Mouse (Mus musculus) natural killer cell, adult 2 months (primary cell): ENCODE results near the gene Ttc30a1.
"Not testable (repeated sequence)": the region's sequence is repeated elsewhere in the genome, so short reads cannot be mapped to it uniquely, and the experiment has no call there.

Source experiments
- DNase-seq, 2 experiments: peaks; one replicate each; pipeline ENCODE4 v3.0.0; 2022; ENCODE audit warnings: low spot score in 2 of 2

Ttc30a1 gene

DNA sequence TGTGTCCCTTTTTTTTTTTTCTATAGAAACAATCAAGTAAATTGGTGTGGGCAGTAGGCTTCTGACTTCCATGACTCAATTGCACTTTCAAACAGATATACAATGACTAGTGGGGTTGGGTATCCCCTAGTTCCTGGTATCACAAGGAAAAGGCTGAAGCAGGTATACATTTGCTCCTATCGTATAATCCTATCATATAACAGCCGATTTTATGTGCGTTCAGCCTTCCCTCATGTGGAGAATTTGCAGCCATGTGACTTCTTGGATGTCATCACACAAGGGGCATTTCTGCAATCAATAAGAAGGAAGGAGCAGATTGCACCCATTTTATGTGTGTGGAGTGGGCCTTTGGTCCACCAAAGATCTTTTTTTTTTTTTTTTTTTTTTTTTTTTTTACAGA lies 1.3 kb upstream of the Ttc30a1 start:
- no peak for DNase-seq

DNA sequence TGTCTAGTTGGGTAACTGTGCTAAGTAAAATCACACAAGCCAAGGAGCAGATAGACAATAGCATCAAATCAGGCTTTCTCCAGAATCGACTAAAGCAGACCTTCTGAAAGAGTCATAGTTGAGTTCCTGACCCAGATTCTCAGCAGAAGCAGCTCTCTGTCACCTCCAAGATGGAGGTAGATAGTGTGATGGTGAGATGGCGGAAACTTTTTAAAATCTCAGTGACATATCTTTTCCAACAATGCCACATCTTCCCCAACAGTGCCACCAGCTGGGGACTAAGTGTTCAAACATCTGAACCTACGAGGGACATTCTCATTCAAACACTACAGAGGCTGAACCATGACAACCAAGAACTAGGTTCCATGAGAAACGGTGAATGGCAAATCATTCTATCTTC lies 859 bp upstream of the Ttc30a1 start:
- DNase-seq: no peak

DNA sequence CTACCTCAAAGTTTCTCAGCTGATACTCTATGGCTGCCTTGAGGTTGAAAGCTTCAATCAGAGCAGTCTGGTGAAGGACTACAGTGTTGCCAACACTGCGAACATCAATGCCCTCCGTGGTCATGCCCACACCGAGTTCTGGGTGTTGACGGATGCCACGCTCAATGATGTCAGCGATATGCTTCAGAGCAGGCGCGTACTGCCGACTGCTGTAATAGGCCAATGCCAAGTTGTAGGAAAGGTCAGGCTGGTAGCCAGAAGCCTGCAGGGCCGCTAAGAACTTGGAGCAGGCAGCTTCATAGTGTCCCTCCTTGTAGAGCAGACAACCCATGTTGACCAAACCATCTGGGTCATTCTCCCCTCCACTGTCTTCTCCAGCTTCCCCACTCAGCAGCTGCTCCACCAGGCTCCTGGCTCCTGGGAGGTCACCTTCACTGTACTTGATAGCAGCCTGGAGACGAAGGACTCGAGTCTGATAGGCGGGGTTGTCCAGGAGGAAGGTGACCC lies 781 bp downstream of the Ttc30a1 start:
- DNase-seq: not testable (repeated sequence)

DNA sequence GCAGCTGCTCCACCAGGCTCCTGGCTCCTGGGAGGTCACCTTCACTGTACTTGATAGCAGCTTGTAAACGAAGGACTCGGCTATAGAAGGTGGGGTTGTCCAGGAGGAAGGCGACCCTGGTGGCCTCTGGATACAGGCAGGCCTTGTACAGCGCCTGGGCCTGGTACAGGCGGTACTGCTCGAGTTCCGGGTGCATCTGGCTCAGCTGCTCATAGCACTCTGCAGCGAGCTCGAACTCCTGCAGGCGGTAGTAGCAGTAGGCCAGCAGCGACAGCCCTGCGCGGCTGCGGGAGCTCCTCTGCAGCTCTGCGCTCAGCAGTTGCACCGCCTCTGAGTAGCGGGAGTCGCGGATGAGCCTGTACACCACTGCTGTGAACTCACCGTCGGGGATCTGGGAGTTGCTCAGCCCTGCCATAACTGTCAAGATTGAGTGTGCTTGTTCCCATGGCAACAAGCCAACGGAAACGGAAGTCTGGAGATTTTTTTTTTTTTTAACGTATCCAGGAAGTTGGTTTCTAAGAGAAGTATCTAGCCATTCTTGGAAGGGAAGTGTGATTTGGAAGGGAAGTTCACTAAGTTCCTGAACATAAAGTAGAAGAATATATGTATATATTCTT lies 3.9 kb downstream of the Ttc30a1 start, which contains the start of gene Ttc30a2:
TSS of gene Ttc30a2 (minus strand) at position 419 of the 617 bp plus-strand sequence.
- DNase-seq: peak; percentile 28 to 29

DNA sequence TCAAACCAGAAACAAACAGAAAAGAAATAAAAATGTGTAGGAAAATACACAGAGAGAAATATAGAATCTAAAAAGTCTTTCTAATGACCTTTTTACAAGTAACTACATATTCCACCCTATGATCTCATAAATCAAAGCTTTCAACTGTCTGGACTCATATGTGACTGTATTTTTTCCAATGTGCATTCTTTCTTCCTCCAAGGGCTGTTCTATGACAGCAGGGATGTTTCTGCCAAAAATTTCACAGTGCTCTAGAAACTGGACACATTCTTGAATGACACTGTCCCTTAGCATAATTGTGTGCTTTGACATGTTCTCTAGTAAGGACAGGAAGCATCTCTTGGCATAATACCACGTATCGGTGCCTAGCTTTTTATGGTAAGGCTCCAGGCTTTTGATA lies 5.7 kb downstream of the Ttc30a1 start:
- not testable (repeated sequence) for DNase-seq

DNA sequence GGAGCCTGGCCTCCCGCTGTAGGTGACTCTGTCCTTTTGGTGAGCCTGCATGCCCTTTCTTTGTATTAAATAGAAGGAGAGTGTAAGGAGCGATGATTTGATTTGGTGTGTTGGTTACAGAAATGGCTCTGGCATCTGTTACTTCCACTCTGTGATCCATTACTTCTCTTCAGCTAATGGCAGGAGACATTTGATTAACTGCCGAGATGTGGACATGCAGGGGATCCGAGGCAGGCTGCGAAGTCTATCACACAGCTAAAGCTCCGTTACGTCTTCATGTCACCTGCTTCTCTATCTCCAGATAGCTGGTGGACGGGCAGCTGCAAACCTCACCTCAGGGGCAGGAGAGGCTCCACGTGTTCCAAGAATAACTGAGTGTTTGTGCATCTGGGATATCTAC lies 7.6 kb downstream of the Ttc30a1 start:
- DNase-seq: no peak

DNA sequence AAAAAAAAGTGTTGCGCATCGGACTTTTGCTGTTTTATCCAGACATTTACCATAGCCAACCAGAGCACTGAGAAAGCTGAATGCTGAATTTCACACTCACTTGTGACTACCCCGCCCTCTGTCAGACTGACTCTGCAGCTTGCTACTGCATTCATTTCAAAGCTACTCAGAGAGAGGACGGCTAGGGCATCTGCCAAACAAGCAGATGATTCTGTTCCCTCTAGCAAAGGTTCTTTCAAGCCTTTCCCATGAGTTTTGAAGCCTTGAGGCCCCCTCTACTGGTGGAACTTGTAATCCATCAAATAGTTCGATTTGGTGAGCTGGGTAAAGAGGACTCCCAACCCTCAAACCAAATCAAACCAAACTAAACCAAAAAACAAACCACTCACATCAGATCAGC lies 16.8 kb downstream of the Ttc30a1 start:
- peak; percentile 28 to 42 for DNase-seq

DNA sequence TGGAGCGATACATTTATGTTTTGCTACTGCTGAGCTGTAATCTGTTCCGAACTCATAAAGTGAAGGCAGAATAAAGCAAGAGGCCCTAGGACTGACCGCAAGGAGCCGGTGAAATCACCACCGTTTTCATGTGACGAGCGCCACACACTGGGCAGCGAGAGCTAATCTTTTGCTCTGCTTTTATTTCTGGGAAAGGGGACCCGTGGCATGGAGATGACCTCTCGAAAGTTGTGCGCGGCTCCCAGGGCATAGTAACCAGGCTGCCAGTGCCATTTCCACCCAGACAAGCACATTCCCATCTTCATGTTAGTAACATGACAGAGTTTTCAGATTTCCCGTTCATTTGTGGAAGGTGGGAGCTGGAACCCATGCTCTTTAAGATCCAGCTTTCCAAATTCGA lies 17.3 kb downstream of the Ttc30a1 start:
- DNase-seq: peak; percentile 20 to 22

DNA sequence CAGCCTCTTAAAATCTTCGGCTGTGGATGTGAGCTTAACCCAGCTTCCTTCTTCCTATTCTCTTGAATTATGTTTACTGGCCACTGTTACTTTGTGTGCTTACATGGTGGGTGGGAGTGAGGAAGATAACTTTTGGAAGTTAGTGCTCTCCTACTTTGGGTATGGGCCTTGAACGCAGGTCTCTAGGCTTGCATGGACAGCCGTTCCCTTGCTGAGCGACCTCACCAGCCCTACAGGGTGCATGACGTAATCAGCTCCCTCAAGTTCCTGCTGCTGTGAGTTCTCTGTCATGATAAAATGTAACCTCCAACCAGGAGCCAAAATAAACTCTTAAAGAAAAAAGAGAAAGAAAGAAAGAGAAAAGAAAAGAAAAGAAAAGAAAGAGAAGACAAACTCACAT lies 17.7 kb downstream of the Ttc30a1 start:
- no peak for DNase-seq

DNA sequence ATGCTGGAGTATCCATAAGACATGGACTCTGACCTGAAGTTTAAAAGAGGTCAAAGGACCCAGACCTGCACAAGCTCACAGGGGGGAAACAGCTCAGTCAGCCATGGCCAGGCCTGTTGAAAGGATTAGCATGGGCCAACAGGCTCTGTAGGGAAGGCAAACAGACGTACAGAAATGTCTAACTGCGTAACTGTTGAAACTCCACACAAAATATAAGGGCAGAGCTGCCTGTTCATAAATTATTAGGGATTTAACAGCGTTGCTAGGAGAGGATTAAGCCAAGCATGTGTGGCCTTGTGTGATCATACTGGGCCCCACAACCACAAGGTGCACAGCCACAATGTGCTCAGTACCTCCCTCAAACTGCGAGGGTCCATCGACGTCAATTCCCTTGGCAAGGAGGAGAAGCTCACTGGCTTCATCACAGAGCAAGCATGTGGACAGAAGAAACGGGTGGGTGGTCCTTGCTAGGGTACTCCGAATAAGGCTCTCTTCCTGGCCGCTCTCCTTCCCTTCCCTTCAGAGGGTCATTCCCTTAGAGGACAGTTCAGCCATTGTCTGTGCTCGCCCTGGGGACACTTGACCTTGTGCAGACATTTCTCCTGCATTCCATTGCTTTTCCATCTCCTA lies 18.4 kb downstream of the Ttc30a1 start:
- no peak for DNase-seq

DNA sequence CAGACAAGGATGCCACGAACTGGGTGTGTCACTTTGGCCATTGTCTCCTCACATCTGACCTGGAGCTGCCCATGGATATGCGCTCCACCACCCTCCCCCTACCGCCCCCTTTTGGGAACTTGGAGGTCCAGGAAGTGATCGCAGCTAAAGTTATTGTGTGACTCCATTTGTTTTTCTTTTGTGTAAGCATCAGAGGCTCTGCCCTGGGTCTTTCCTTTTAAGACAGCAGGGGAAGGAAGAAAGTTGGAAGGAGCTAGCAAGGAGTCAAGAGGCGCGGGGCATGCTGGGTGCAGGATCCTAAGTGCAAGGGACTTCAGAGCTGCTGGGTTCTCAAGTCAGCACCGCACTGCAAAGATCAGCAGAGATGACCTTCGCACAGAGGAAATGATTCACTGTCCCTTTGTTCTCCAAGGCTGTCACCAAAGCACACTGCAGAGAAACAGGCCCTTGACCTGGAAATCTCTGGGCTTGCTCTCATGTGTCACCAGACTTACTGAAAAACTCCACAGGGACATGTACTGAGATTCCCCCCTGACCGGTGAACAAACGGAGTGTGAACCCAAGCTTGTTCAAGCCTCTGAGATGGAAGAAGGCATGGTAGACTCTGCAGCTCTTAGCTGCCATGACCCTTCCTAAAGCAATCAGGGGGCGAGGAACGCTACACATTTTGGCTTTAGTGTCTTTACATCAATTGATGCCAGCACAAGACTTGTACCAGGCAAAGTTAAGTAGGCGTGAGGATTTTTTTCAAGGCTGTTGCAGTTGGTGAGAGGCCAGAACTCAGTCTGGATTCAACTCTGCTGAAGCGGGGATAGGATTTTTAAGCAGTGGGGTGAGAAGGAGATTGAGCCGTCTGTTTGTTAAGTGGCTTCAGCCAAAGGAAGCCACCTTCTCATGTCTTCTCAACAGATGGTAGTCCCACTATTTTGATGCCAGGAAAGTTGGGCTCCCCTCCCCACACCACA lies 21.1 kb downstream of the Ttc30a1 start:
- no peak for DNase-seq

DNA sequence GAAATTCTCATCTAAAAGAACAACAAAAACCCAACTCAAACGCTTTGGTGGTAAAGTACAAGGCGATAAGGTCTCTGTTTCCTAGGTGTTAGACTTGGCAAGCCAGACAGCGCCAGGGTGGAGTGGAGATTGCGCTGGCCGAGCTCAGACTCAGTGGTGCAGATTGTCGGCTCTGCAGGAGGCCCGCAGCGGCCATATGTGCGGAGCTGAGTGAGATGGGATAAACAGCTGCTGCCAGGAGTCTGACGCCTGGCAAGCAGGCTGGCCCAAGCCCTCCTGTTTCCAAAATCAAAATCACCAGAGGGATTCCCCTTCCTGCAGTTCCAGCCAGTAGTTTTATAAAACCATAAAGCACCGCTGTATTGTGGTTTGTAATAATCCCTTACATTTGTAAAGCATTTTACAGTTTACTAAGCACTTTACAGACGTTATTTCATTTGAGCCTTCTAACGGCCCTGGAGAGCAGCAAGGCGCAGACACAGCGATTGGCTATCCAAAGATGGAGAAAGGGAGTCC lies 21.9 kb downstream of the Ttc30a1 start:
- no peak for DNase-seq

DNA sequence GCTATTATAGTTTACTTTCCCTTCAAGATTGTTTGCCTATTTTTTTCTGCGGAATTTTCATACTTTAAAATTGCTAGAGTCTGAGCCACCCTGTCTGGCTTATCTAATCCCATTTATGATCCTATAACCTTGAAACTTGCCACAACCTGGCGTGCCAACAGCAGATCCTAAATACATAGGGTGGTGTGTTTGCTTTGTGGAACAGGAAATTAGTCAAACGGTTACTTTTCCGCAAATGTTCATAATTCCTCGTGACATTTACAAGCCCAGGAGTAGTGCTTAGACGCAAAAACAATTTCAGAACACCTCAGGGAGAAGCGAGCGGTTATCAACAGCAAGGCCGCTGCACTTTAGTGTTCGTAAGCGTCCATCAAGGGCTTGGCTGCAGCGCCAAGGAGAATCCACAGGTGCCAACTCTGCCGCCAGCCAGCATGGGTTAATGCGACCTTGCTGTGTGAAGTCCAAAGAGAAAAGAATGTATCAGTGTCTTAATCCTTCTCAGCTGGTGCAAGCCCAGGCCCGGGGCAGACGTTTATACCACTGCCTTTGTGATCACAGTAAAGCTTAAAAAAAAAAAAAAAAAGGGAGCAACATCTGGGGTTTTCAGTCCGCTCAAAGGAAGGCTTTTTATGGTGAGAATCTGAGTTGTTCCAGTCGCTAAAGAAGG lies 22.5 kb downstream of the Ttc30a1 start:
- no peak for DNase-seq

DNA sequence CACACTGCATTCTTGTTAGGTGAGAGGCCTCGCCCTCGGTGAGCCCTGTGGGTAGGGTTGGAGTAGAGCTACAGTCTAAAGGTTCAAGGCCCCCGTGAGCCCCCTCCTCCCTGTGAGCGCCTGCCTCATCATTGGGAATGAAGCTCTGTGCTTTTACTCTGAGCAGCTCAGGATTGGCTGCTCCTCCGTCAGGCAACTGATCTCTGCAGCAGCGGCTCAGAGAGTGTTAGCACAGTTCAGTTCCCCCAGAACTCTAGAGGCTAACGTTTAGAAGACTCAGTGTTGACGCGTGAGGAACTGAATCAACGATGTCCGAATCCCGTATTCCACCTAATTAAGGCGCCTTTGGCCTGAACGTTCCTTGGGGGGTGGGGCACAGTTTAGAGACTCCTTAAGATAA lies 26.1 kb downstream of the Ttc30a1 start:
- DNase-seq: no peak

DNA sequence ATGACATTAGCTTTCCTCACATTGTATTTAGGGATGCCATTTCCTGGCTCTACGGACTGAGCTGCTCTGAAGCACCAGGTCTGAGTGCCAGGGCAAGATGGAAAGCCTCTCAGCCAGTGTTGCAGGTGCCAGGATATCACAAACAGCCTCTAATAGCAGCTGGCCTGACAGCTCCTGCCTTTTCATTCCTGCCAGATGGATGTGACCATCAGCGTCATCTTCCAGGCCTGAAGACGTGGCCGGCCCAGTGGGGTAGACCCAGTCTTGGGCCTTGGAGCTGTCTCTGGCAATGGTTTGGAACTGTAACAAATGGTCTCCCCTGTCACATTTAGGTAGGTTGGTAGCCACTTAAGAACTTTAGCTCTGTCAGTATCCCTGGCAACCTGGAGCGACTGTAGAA lies 28.4 kb downstream of the Ttc30a1 start:
- no peak for DNase-seq

DNA sequence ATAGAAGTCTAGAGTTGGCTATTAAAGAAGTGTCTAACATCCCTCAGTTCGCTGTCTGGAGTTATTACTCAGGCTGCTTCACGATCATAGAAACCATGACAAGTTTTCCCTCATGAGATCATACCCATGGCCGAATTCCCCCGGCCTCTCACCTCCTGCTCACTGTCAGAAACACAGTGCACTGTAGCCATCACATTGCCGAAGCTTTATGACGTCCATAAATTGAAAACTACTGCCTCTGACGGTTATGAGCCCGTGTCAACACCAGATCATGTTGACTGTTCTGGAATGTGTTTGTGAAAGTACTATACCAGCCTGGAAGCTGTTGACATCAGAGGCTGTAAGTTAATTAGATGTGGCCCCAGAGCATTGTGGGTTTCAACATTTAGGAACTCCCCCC lies 31.1 kb downstream of the Ttc30a1 start:
- DNase-seq: no peak

DNA sequence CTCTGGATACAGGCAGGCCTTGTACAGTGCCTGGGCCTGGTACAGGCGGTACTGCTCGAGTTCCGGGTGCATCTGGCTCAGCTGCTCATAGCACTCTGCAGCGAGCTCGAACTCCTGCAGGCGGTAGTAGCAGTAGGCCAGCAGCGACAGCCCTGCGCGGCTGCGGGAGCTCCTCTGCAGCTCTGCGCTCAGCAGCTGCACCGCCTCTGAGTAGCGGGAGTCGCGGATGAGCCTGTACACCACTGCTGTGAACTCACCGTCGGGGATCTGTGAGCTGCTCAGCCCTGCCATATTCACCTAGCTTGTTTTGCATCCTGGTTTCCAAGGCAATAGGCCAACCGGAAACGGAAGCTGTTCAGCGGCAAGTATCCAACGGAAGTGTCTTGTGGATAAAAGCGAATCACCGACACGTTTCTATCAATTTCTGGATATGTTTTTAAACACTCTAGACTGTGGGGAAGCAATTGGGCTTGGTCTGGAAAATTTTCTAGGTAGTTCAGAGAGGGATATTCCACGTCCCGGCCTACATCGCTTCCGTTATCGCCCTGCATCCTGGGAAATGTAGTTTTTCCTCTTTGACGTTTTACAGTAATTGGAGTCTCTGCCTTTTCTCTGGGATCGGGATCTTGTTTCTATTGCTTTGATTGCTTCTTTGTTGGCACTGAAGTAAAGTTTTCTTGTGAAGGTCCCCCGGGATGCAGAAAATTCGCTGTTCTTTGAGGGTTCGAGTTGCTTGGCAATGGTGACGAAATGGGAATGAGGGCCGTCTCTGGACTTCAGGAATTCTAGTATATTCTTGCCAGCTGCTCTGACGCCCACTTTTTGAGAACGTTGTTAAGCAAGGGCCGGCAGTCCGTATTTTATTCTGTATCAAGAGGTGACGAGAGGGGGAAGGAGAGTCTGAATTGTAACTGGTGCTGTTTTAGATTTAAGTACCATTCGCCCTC lies 43.4 kb downstream of the Ttc30a1 start, which contains the start of gene Ttc30b:
TSS of gene Ttc30b (minus strand) at position 469 of the 947 bp plus-strand sequence.
- DNase-seq: peak; percentile 72

DNA sequence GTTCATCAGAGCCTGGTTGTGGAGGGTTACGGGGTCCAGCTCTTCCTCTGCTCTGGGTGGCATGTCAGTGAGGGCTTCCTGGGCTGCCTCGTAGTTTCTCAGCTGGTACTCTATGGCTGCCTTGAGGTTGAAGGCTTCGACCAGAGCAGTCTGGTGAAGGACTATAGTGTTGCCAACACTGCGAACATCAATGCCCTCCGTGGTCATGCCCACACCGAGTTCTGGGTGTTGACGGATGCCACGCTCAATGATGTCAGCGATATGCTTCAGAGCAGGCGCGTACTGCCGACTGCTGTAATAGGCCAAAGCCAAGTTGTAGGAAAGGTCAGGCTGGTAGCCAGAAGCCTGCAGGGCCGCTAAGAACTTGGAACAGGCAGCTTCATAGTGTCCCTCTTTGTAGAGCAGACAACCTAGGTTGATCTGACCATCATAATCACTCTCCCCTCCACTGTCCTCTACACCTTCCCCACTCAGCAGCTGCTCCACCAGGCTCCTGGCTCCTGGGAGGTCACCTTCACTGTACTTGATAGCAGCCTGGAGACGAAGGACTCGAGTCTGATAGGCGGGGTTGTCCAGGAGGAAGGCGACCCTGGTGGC lies 44.1 kb downstream of the Ttc30a1 start:
- not testable (repeated sequence) for DNase-seq

DNA sequence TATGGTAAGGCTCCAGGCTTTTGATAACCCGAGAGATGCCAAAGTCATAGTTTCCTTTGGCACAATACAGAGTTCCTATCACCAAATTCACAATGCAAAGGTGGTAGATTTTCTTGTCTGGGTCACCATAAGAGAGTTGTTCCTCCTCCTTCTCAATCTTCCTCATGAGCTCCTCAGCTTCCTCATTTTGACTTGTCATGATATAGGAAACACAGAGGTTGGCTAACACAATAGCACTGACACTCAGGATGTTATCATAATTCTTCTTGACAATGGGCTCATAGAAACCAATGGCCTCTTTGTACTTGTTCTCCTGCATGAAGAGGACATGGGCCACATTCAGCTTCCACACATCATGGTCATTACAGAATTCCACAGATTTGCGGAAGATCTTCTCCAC lies 45.1 kb downstream of the Ttc30a1 start:
- not testable (repeated sequence) for DNase-seq

DNA sequence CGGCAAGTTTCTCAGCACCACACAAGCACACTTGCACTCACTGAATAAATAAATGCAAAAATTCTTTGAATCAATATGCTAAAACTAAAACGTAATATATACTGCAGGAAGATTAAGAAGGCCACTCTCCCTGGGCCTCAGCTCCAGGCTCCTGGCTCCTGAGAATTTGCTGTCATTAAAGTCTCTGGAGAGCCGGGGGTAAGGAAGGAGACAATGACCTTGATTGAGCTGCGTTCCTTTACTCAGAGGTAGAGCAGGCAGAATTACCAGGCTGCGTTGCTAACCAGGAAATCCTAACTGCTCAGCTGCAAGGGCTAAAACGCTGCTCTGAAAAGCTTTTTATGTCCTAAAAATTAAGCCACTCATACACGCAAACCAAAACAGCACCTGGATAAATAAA lies 48.2 kb downstream of the Ttc30a1 start:
- no peak for DNase-seq
